Mouse (Mus musculus) CH12.LX (cell line): ENCODE data around the gene Tex44. TPM values are rescaled to one million over a fixed set of nuclear protein-coding genes. Genes with fewer than 3 reads are reported as not detected.

Experiments used
- DNase-seq: peaks from one replicate; pipeline ENCODE4 v3.0.0-alpha.2; 2013; ENCODE audit errors: extremely low read depth
- H3K27ac ChIP-seq: 2 replicates; pipeline ENCODE4 v1.5.1; 2012; ENCODE audit warnings: low read depth, mild to moderate bottlenecking, control low read depth, moderate library complexity; ENCODE audit not compliant: insufficient read depth
- H3K27me3 ChIP-seq: replicated peaks from 2 replicates; pipeline ENCODE3; 2012; ENCODE audit warnings: inconsistent platforms
- H3K36me3 ChIP-seq, 2 experiments: replicated peaks in 1 of 2; 2 replicates each; pipeline versions ENCODE3 to v1.6.1; 2012; ENCODE audit warnings: inconsistent platforms in 1 of 2, low read length in 1 of 2, mild to moderate bottlenecking in 1 of 2, mixed read lengths in 1 of 2, moderate library complexity in 1 of 2; ENCODE audit not compliant: control insufficient read depth in 1 of 2, insufficient read depth in 1 of 2
- H3K4me1 ChIP-seq, 2 experiments: 2 replicates each; pipeline ENCODE4 v1.6.1; 2012; ENCODE audit warnings: inconsistent platforms in 1 of 2, moderate library complexity in 1 of 2; ENCODE audit not compliant: insufficient read depth in 2 of 2, control insufficient read depth in 1 of 2
- H3K4me2 ChIP-seq: 2 replicates; pipeline ENCODE4 v1.6.1; 2012; ENCODE audit warnings: low read depth, mild to moderate bottlenecking, control low read depth; ENCODE audit not compliant: poor library complexity, insufficient read depth, severe bottlenecking
- H3K4me3 ChIP-seq, 3 experiments: fragments of 150-350 bp in 1 of 3; sonication (generic) in 1 of 3; replicated peaks in 1 of 3; 2 replicates each; pipeline versions ENCODE3 to v1.5.1; 2011 to 2012; ENCODE audit warnings: low read depth in 2 of 3, low read length in 2 of 3, mild to moderate bottlenecking in 2 of 3, moderate library complexity in 2 of 3, control low read depth in 1 of 3, improper control_type of control experiment in 1 of 3, inconsistent platforms in 1 of 3, mixed read lengths in 1 of 3; ENCODE audit not compliant: poor library complexity in 1 of 3
- H3K79me2 ChIP-seq: replicated peaks from 2 replicates; pipeline ENCODE4 v1.6.1; 2012; ENCODE audit warnings: mild to moderate bottlenecking, moderate library complexity; ENCODE audit not compliant: control insufficient read depth, poor library complexity, insufficient read depth, severe bottlenecking; ENCODE audit errors: extremely low read depth
- H3K9ac ChIP-seq: 2 replicates; pipeline ENCODE4 v1.6.1; 2012; ENCODE audit warnings: low read depth, mild to moderate bottlenecking, control low read depth, moderate library complexity; ENCODE audit not compliant: insufficient read depth
- H3K9me3 ChIP-seq: replicated peaks from 2 replicates; pipeline ENCODE3; 2012; ENCODE audit warnings: low read length, inconsistent platforms, mixed read lengths
- BHLHE40 ChIP-seq: IDR thresholded peaks from 2 replicates; pipeline ENCODE4 v1.6.1; 2011; ENCODE audit warnings: mild to moderate bottlenecking, low read depth, low read length, improper control_type of control experiment
- CHD1 ChIP-seq: IDR thresholded peaks from 2 replicates; pipeline ENCODE4 v1.6.1; 2012; ENCODE audit warnings: low read depth, low read length, improper control_type of control experiment, inconsistent platforms
- CTCF ChIP-seq, 2 experiments: IDR thresholded peaks in 1 of 2; conservative IDR thresholded peaks in 1 of 2; 2 replicates each; pipeline ENCODE4 v1.5.1; 2011 to 2012; ENCODE audit warnings: low read depth in 2 of 2, low read length in 2 of 2, improper control_type of control experiment in 1 of 2, inconsistent platforms in 1 of 2, mild to moderate bottlenecking in 1 of 2, moderate library complexity in 1 of 2
- E2F4 ChIP-seq: IDR thresholded peaks from 2 replicates; pipeline ENCODE4 v1.6.1; 2011; ENCODE audit warnings: low read depth, low read length, improper control_type of control experiment; ENCODE audit not compliant: insufficient replicate concordance
- EP300 ChIP-seq: IDR thresholded peaks from 2 replicates; pipeline ENCODE4 v1.6.1; 2011; ENCODE audit warnings: low read length, improper control_type of control experiment
- ETS1 ChIP-seq: conservative IDR thresholded peaks from 2 replicates; pipeline ENCODE4 v1.6.1; 2012; ENCODE audit warnings: low read depth, mild to moderate bottlenecking, inconsistent platforms, low read length, improper control_type of control experiment, moderate library complexity
- GABPA ChIP-seq: IDR thresholded peaks from 2 replicates; pipeline ENCODE4 v1.6.1; 2012; ENCODE audit warnings: low read depth, low read length, improper control_type of control experiment, inconsistent platforms; ENCODE audit not compliant: insufficient replicate concordance
- HCFC1 ChIP-seq: IDR thresholded peaks from 2 replicates; pipeline ENCODE4 v1.6.1; 2012; ENCODE audit warnings: low read depth, mild to moderate bottlenecking, inconsistent platforms, low read length, improper control_type of control experiment
- IRF4 ChIP-seq: IDR thresholded peaks from 2 replicates; pipeline ENCODE4 v1.6.1; 2014; ENCODE audit warnings: low read depth, mild to moderate bottlenecking, inconsistent platforms, low read length, improper control_type of control experiment
- JUN ChIP-seq: IDR thresholded peaks from 2 replicates; pipeline ENCODE4 v1.6.1; 2011; ENCODE audit warnings: low read depth, mild to moderate bottlenecking, low read length, improper control_type of control experiment, moderate library complexity; ENCODE audit not compliant: insufficient read depth
- JUND ChIP-seq: conservative IDR thresholded peaks from 2 replicates; pipeline ENCODE4 v1.6.1; 2011; ENCODE audit warnings: low read depth, low read length, improper control_type of control experiment
- KAT2A ChIP-seq: IDR thresholded peaks from 2 replicates; pipeline ENCODE4 v1.6.1; 2012; ENCODE audit warnings: low read length, improper control_type of control experiment, inconsistent platforms; ENCODE audit not compliant: insufficient replicate concordance
- MAX ChIP-seq: IDR thresholded peaks from 2 replicates; pipeline ENCODE4 v1.6.1; 2011; ENCODE audit warnings: low read length, improper control_type of control experiment
- MEF2A ChIP-seq: IDR thresholded peaks from 2 replicates; pipeline ENCODE4 v1.6.1; 2014; ENCODE audit warnings: low read depth, mild to moderate bottlenecking, inconsistent platforms, low read length, improper control_type of control experiment, borderline replicate concordance
- MXI1 ChIP-seq: IDR thresholded peaks from 2 replicates; pipeline ENCODE4 v1.6.1; 2011; ENCODE audit warnings: mild to moderate bottlenecking, low read depth, low read length, improper control_type of control experiment
- NELFE ChIP-seq: IDR thresholded peaks from 2 replicates; pipeline ENCODE4 v1.6.1; 2011; ENCODE audit warnings: low read depth, low read length, improper control_type of control experiment
- NRF1 ChIP-seq: IDR thresholded peaks from 2 replicates; pipeline ENCODE4 v1.6.1; 2014; ENCODE audit warnings: low read depth, mild to moderate bottlenecking, inconsistent platforms, low read length, improper control_type of control experiment, moderate library complexity
- PAX5 ChIP-seq: IDR thresholded peaks from 2 replicates; pipeline ENCODE4 v1.6.1; 2012; ENCODE audit warnings: low read length, inconsistent platforms, mixed read lengths
- RAD21 ChIP-seq: IDR thresholded peaks from 2 replicates; pipeline ENCODE4 v1.6.1; 2011; ENCODE audit warnings: low read depth, mild to moderate bottlenecking, low read length, improper control_type of control experiment, moderate library complexity
- RCOR1 ChIP-seq: conservative IDR thresholded peaks from 2 replicates; pipeline ENCODE4 v1.6.1; 2012; ENCODE audit warnings: low read depth, mild to moderate bottlenecking, inconsistent platforms, low read length, improper control_type of control experiment
- SIN3A ChIP-seq: IDR thresholded peaks from 2 replicates; pipeline ENCODE4 v1.6.1; 2012; ENCODE audit warnings: low read length, improper control_type of control experiment, inconsistent platforms
- SMC3 ChIP-seq: IDR thresholded peaks from 2 replicates; pipeline ENCODE4 v1.6.1; 2011; ENCODE audit warnings: low read depth, low read length, improper control_type of control experiment
- UBTF ChIP-seq: IDR thresholded peaks from 2 replicates; pipeline ENCODE4 v1.6.1; 2012; ENCODE audit warnings: low read depth, mild to moderate bottlenecking, inconsistent platforms, low read length, improper control_type of control experiment, moderate library complexity
- USF1 ChIP-seq: IDR thresholded peaks from 2 replicates; pipeline ENCODE4 v1.6.1; 2014; ENCODE audit warnings: low read depth, mild to moderate bottlenecking, inconsistent platforms, low read length, improper control_type of control experiment
- ZC3H11A ChIP-seq: IDR thresholded peaks from 2 replicates; pipeline ENCODE4 v1.6.1; 2012; ENCODE audit warnings: low read depth, mild to moderate bottlenecking, inconsistent platforms, low read length, improper control_type of control experiment
- ZMIZ1 ChIP-seq: IDR thresholded peaks from 2 replicates; pipeline ENCODE4 v1.6.1; 2012; ENCODE audit warnings: low read depth, mild to moderate bottlenecking, inconsistent platforms, low read length, improper control_type of control experiment
- ZNF384 ChIP-seq: IDR thresholded peaks from 2 replicates; pipeline ENCODE4 v1.6.1; 2012; ENCODE audit warnings: low read depth, low read length, improper control_type of control experiment, inconsistent platforms
- dilution Hi-C: fragments of 300-500 bp; cut with MboI; formaldehyde crosslinking; loops from 2 replicates; pipeline ENCODE4 v1.14.3; 2020; ENCODE audit warnings: low sequenced_read_pairs; ENCODE audit not compliant: extremely low pct_unique_long_range_greater_than_20kb, extremely low pct_ligation_motif_present
- in situ Hi-C: fragments of 300-500 bp; cut with MboI; formaldehyde crosslinking; loops from 3 replicates; pipeline ENCODE4 v1.14.3; 2019; ENCODE audit warnings: low sequenced_read_pairs, low pct_ligation_motif_present, low pct_unique_long_range_greater_than_20kb, mixed read lengths
- polyA plus RNA-seq: library from polyadenylated mRNA; unstranded; fragments of >175 nt; gene quantifications from 2 replicates; pipeline ENCODE4 v1.2.1, GENCODE M21; 2012; ENCODE audit warnings: low read depth; ENCODE audit not compliant: insufficient read length
- total RNA-seq, 2 experiments: library from RNA; depleted of rRNA; stranded (reverse); fragments of 300-350 nt in 1 of 2; fragments of >200 nt in 1 of 2; gene quantifications; 2 replicates each; pipeline ENCODE4 v1.2.3; 2012 to 2014

Tex44 gene
- total and polyA plus RNA-seq, 3 experiments, result not detected

DNA sequence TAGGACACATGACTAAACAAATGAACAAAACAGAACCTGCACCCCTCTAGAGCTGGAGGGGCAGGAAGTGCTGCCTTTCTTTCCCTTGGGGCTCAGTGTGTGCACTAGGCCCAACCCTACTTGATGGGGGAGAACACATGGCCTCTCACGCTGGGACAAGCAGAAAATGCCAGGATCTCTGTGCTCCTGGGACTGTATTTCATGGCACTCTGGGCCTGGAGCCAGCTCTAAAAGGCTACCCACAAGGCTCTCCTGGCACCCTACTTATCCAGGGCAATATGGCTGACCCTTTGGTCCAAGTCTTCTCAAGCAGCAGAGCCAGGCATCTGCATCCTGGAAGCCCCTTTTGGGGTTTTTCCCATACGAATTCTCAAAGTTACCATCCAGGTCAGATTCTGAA lies 34.7 kb upstream of the Tex44 start:
- DNase-seq, result no peak
- H3K4me3 ChIP-seq, result no peak overlapping the region
- no peak overlapping the region for H3K27ac ChIP-seq
- H3K4me2 ChIP-seq, result no peak overlapping the region
- in situ Hi-C loops, result no loop called here
- H3K4me1 ChIP-seq, result peaks cover 0 to 20% of the 10 kb centered on the region in 2 experiments; a peak in 2 of 4 replicates
- H3K9me3 ChIP-seq, result no peaks in the 10 kb centered on the region
- no peaks in the 10 kb centered on the region; the same call in 1 of the 2 replicates for H3K79me2 ChIP-seq
- TF ChIP-seq EP300 (no peak), MXI1 (no peak), MAX (no peak), NRF1 (no peak), SMC3 (no peak), ZNF384 (no peak), CTCF (conservative IDR thresholded peaks at IDR 0.05 in 1 of 2, IDR thresholded peaks at IDR 0.05 in 1 of 2; ENCODE audit: low read depth in 2 of 2, low read length in 2 of 2) (no peak), HCFC1 (no peak), GABPA (no peak), BHLHE40 (no peak), E2F4 (no peak), KAT2A (no peak), NELFE (no peak), JUN (no peak)
- no peak overlapping the region for H3K9ac ChIP-seq
- no peaks in the 10 kb centered on the region for H3K36me3 ChIP-seq
- dilution Hi-C loops, result no loop called here
- no peaks in the 10 kb centered on the region for H3K27me3 ChIP-seq

DNA sequence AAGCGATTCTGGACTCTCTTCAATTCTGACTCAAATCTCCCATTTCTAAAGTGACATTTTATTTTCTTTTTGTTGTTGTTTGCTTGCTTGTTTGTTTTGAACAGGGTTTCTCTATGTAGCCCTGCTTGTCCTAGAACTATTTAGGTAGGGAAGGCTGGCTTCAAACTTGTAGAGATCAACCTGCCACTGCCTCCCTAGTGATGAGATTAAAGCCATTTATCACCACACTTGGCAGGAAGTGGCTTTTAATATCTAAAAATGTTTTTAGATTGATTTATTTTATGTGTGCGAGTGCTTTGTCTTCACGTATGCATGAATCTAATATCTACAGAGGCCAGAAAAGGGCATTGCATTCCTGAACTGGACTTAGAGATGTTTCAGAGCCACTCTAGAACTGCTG lies 32.9 kb upstream of the Tex44 start:
- in situ Hi-C loops (no loop called here), dilution Hi-C loops (no loop called here)
- Histone ChIP-seq H3K9ac (no peak overlapping the region), H3K4me1 (peaks cover 0 to 26% of the 10 kb centered on the region in 2 experiments; a peak in 2 of 4 replicates), H3K27ac (no peak overlapping the region), H3K79me2 (no peaks in the 10 kb centered on the region; the same call in 1 of the 2 replicates), H3K36me3 (no peaks in the 10 kb centered on the region), H3K4me3 (no peak overlapping the region), H3K27me3 (no peaks in the 10 kb centered on the region), H3K4me2 (no peak overlapping the region), H3K9me3 (no peaks in the 10 kb centered on the region)
- no peak for DNase-seq
- TF ChIP-seq JUND (no peak), UBTF (no peak), GABPA (no peak), RCOR1 (no peak), RAD21 (no peak), USF1 (no peak), PAX5 (no peak), EP300 (no peak), SIN3A (no peak), ZC3H11A (no peak), IRF4 (no peak), MEF2A (no peak), ETS1 (no peak), NELFE (no peak), CHD1 (no peak), ZMIZ1 (no peak), NRF1 (no peak), JUN (no peak)
